Mouse (Mus musculus) gastrocnemius, postnatal 25 days (tissue): Measurements from ENCODE around the gene Ufd1. TPM values are rescaled to one million over a fixed set of nuclear protein-coding genes. Genes with fewer than 3 reads are reported as not detected.
A peak's percentile ranks its signal among the peaks of the same experiment; 100 is the strongest.

Source experiments
- DNase-seq: peaks from one replicate; pipeline ENCODE4 v3.0.0; 2022
- long read RNA-seq, 2 experiments: library from polyadenylated mRNA; stranded (forward); transcript quantifications; one replicate each; pipeline ENCODE4 v2.0.0; 2021
- total RNA-seq, 2 experiments: library from RNA; stranded (reverse); gene quantifications; 1 replicate in 1 of 2; 2 replicates in 1 of 2; pipeline ENCODE4 v1.2.3; 2021

Gene Ufd1
- total RNA-seq = 10 to 100 TPM; 38.9 to 39.8 TPM
- long read RNA-seq, experiment 1, transcript Ufd1-201 (12 exons, 1,996 nt) = major isoform, 56 of 62 reads
- long read RNA-seq, experiment 1, partial matches to known transcripts = 0 of 62 reads
- long read RNA-seq, experiment 1, other reads (novel, unspliced or antisense) = 6 of 62 reads
- long read RNA-seq, experiment 2, transcript Ufd1-201 (12 exons, 1,996 nt) = major isoform, 72 of 83 reads
- long read RNA-seq, experiment 2, partial matches to known transcripts = 0 of 83 reads
- long read RNA-seq, experiment 2, other reads (novel, unspliced or antisense) = 11 of 83 reads

DNA sequence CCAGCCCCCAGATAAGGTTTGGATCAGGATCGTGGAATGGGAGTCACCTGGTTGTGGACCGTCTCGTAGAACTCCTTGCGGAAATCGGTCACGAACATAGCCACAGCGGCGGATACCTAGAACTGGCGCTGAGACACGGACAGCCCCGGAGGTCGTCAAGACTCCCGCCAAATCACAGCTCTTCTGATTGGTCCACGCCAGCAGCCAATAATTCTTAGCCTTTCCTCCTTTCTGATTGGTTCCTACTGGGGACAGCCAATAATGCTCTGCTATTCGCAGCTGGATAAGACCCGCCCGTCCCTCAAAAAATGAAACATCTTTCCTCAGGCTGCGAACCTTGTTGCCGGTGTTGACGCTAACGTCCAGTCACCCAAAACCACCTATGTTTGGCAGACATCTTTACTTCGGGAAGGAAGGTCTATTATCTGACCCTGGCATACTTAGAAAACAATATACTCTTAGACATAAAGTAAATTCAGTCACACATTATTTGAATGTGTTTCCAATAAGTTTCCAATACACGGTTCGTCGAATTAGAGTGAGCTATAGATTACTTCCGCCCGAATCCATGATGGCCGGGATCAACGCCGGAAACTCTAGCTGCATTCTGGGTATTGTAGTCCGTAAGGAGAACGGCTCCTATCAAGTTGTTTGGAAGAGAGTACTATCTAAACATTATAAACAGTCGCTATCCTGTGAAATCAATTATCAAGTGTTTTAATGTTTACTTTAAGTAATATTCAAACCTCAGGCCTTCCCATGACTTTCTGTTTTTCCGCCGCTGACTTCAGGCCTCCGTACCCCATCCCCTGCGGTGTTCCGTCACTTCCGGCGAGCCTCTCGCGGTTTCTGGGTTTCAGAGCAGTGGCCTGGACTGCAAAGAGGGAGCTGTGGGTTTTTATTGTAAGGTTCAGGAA, at the start of gene Ufd1, which contains the start of gene Cdc45:
Gene Ufd1 (plus strand): TSS at position 312 of the 917 bp plus-strand sequence.
Gene Cdc45 (minus strand): TSS at position 520 of the 917 bp plus-strand sequence.
- DNase-seq = peak; percentile 89

DNA sequence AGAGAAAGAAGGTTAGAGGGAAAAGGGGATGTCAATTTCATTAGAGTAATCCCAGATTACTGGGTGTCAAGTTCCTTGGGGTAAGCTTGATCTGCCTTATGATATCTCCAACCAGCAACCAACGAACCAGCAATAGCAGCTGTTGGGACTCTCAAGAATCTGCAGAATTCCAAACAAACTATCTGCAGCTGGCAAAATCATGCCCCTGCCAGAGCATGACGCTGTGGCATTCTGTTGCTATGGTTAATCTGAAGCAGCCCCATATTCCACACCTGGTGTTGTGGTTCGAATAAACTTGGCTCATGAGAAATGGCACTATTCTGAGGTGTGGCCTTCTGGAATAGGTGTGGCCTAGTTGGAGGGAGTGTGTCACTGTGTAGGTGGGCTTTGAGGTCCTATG, 48.6 kb upstream of the Ufd1 start:
- no peak for DNase-seq

DNA sequence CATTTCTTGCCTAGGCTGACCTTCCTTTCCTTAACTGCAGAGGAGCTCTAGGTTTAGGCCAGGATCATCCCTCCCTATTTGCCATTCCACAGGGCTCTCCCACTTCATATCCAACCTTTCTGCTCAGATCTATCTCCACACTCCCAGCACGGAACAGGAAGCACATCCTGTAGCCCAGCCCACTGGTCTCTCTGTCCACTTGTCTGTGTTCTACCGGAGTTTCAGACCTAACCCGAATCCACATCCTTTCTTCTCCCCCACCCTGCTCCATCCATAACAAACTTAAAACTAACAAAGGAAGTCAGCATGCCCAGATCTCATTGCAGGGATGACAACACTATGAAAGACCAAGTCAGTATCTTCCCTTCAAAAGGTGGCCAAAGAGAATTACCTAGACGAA, 45.2 kb upstream of the Ufd1 start:
- no peak for DNase-seq

DNA sequence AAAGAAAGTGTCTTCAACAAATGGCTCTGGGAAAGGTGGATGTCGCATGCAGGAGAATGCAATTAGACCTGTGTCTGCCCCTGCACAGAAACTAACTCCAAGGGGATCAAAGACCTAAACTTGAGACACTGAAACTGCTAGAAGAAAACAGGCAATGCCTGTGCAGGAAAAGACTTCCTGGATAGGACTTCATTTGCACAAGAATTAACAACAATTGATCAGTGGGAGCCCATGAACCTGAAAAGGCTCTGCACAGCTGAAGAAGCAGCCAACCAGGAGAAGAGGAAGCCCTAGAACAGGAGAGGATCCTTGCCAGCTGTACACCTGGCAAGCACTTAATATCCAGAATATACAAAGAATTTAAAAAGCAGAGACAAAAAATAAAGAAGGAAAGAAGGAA, 42.1 kb upstream of the Ufd1 start:
- DNase-seq = no peak

DNA sequence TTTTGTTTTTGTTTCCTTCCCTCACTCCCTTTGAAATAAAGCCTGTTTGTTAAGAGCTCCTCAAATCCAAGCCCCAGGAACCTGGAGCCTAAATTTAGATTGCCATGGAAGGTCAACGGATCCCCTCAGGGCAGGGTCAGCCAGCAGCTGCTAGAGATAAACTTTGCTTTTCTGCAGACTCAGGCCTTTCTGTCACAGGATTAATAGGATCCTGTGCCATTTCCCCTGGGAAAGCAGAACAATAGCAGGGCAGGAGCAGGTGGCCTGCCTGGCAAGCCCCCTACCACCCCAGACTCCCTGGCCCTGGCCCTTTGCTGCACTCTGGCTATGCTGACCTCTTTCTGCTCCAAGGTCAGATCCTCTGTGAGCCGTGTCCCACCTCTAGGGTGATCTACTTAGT, 37.6 kb upstream of the Ufd1 start:
- no peak for DNase-seq

DNA sequence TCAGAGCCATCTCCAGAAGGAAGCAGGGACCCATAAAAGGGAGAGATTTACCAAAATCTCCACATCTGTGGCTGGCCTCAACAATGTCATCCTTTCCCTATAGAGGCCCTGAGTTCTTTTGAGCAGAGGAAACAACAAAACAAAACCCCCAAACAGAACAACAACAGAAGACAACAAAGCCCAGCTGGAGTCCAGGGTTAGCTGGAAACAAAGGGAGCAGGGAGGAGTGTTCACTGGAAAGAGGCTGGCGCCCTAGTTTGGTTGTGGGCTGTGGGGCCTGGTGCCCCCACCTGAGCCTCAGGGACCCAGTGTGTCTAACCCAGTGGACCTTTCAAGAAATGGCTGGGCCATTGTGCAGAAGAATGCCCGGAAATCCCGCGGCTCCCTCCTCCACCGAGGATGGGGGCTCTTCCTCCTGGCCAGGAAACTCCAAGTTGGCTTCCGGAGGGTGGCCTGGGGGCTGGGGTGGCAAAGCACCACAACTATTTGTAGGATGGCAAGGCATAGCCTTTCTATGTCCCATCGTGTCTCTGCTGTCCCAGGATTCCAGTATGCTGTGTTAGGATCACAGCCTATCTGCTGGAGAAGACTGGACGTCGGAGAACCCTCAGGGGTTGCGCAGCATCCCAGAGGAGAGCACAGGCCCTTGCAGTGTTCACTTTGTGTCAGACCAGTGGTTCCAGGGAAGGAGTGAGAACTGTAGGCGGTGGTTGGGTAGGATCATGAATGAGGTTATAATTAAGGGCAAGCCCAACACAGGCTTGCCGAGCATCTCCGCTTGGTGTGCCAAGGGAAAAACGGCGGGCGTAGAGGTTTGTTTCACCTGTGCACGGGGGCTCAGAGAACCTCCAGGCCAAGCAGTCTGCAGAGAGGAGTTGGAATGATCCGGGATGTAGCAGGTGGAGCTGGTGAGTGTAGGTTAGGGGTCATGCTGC, 35.7 kb upstream of the Ufd1 start:
- no peak for DNase-seq

DNA sequence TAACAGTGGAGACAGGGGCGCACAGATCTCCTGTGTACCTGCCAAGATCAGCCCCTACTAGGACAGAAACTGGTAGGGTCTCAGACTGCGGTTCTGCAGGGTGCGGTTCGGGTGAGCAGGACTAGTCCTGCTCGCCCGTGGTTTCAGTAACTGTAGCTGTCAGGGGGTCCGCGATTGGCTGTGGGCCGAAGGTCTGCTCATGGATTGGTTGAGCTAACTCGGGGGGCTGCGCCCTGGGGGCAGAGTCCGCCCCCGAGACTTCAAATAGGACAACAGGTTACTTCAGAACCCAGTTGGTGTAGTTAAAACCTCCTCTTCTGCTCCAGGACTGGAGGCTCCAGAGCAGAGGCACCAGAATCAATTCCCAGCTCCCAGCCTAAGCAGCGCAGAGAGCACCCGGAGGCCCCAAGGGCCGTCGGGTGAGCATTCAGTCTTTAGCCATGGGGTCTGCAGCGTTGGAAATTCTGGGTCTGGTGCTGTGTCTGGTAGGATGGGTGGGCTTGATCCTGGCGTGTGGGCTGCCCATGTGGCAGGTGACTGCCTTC, 35.0 kb upstream of the Ufd1 start, which contains the start of gene Cldn5:
Gene Cldn5 (plus strand): TSS at position 292 of the 545 bp plus-strand sequence.
- peak; percentile 59 for DNase-seq

DNA sequence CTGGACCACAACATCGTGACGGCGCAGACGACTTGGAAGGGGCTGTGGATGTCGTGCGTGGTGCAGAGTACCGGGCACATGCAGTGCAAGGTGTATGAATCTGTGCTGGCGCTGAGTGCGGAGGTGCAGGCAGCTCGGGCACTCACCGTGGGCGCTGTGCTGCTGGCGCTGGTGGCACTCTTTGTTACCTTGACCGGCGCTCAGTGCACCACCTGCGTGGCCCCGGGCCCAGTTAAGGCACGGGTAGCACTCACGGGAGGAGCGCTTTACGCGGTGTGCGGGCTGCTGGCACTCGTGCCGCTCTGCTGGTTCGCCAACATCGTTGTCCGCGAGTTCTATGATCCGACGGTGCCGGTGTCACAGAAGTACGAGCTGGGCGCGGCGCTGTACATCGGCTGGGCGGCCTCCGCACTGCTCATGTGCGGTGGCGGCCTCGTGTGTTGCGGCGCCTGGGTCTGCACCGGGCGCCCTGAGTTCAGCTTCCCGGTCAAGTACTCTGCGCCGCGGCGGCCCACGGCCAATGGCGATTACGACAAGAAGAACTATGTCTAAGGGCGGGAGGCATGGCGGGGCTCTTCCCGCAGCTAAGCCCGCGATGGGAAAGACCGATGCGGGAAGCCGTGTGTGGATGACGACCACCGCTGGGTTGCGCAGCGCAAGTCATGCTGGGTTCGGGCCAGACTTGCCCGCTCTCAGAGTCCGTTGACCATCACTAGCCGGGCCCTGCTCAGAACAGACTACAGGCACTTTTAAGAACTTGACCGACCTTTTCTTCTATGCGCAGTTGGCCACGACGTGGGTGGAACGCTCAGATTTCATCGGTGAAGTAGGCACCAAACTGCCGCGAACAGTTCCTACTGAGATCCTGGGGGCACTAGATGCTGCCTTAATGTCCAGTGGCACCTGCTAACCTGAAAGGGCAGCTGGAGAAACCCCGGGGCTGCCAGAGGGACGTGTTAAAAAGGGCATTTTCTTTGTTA, 34.2 kb upstream of the Ufd1 start:
- no peak for DNase-seq

DNA sequence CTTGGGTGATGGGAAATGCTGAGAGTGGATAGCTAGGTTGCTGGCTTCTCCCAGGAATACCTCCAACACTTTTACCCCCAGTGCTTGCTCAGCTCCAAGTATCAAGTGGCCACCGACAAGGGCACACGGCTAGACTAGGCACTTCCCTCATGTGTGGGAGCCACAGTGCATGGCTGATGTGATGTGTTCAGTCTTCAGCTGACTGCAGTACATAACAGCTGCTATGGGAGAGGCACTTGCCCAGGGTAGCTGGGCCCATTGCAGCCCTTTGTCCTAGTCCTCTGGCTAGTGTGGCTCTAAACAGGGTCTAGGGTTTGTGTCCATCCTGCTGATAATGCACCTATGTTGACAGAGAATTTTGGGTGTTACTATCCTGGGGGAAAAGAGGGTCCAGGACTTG, 33.1 kb upstream of the Ufd1 start:
- DNase-seq = no peak

DNA sequence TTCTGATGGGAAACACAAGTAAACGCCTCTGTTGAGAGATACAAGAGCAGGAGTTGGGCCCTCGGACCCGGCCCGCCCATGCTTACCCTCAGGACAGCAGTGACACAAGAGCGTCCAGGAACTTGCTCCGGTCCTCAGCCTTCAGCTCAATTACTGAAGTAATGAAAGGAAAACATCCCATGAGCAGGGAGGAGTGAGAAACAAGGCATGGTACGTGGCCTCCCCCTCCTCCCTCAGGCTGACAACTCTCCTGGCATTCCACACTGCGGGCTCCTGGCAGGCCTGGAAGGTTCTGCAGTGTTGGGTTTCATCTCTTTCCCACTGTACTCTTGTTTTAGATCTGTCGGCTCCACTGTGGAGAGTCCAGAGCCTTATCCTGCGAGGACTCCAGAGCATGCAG, 29.8 kb upstream of the Ufd1 start:
- no peak for DNase-seq

DNA sequence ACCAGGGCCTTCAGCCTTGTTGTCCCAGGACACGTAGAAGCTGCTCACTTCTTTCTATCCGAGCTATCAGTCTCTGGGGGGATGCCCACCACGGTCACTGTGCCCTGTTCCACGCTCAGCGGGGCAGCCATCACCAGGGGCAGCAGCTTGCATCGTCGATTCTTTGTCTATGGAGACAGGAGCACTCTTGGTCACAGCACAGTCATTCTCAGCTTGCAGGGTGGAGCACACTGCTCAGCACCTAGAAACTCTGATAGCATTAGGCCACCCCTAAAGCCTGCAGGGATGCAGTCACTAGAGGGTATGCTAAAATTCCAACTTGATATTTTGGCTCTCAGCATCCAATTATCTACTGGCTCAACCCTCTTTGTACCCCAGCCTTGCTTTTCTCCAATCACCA, 26.6 kb upstream of the Ufd1 start:
- no peak for DNase-seq

DNA sequence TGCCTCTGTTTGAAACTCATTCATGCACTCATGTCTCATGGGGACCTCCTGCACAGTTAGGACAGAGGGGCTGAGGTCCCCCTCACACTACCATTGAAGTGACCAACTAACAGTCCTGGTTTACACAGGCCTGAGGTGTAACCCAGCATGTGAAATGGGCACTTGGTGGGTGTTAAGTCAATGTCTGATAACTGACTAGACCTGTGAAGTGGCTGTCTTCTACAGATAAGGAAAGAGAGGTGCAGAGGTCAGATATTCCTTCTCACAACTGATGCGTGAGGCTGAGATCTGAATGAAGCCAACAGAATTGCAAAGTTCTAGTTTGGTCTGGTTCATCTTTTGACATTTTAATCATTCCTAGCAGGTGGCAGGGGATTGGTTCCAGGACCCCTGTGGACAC, 26.1 kb upstream of the Ufd1 start:
- DNase-seq = no peak

DNA sequence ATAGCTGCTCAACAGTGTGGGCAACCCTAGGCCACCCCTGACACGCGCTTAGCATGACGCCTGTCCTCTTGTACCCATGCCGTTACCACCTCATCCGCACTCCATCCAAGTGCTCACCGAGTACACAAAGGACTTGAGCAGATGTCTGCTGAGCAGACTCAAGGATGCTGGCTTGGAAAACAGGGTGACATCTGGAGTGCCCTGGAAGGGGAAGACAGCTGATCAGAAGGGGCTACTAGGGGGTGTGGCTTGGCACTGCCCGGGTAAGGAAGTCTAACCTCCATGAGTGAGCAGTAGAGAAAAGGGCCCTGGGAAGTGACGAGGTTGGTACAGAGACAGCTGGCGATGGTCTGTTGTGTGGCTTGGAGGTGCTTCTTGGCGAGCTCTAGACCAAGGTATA, 24.9 kb upstream of the Ufd1 start:
- DNase-seq = no peak

DNA sequence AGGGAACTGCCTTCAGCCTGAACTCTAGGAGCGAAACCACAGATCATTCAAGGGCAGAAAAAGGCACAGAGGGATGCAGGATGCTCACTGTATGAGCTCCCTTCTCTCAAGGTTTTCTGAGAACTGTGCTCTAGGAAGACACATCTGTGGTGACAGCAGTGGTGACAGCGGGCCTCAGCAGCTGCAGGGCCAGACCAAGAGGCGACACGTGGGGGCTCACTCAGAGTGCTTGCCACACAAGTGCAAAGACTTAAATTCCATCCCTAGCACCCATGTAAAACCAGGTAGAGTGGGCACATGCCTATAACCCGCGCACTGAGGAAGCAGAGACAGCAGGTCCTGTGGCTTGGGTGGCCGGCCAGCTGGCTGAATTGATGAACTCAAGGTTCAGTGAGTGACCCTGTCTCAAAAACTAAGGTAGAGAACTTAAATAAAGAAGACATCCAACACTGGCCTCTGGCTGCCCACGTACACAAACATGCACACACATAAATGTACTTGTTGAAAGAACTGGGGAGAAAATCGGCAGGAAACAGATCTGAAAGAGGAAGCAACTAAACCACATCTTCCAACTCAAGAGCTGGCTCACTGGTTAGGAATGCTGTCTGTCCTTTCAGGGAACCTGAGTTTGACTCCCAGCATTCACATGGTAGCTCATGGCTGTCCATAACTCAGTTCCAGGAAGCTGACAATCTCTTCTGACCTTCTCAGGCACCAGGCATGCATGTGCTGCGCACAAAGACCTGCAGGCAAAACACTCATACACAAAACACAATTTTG, 22.8 kb upstream of the Ufd1 start:
- DNase-seq = no peak

DNA sequence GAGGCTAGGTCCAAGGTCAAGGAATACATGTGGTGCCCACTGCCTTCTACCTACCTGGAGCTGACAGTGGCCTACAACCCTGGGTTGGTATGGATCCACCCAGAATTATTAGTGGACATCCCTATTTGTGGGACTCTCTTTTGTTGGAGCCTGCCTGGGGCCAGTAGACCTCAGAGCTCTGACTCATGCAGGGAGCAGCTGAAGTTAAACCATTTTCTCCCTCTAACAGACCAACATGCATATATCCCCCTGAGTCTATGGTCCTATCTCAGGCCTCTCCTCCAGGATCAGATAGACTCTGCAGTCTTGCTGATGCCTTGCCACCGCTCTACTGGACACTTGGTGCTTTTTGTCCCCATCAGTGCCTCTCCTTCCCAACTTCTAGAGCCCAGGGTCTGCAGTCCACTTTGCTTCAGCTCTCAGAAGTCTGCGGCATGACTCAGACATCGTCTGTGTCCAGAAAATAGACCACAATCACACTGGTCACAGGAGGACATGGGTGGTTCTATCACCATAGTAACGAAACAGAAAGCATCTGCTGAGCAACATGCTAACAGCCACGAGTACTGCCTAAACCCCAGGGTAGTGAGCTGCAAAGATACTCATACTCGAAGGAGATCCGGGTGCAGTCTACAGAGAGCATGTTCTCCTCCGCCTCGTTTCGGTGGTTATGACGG, 16.2 kb upstream of the Ufd1 start:
- DNase-seq = no peak

DNA sequence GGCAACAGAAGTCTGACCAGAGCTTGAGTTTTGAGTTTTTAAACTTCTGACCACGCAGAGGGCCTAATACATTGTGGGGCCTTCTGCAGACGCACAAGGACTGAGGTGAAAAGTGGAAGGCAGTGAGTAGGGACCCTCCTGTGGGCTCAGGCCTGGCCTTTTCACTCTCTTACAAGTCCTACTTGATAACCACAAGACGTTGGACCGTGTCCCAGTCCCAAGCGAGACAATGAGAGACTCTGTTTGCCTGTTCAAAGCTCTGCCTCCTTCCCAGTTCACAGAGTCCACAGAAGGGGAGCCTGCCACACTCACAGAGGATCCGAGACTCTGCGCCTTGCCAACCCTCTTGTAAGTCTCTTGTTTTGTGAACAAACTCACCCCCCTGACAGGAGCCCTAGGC, 14.9 kb upstream of the Ufd1 start:
- no peak for DNase-seq

DNA sequence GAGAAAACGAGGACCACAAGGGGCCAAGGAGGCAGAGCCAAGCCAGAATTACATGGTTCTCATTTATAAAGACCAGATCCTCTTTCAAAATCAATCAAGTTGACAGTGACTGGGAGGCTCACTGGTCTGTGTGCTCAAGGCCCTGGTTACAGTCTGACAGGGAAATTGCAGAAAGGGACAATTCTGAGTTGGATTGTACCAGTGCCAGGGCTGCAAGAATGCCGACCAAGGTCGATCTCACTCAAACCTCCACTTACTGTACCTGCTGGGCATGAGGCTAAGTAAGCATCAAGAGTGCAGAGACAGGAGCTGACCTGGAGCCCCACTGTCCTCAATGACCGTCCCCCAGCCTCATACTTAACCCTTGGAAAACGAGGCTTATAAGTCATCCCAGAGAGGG, 13.4 kb upstream of the Ufd1 start:
- DNase-seq = no peak

DNA sequence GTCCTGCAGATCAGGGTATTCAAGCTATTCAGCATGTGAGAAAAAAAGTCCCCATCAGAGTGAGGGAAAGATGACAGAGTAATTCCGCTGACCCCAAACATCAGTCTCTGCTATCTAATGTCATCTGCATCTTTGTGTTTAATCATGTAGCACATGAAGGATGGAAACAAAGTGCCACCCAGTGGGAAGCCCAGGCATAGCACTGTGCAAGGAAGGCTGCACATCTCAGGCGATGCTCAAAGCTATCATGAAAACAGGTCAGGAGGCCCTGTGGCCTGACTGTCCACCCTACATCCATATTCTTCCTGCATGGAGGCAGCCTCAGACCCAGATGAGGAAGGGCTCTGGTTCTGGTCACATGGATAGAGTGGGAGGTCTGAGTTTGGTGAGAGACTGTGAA, 12.7 kb upstream of the Ufd1 start:
- peak; percentile 23 for DNase-seq

DNA sequence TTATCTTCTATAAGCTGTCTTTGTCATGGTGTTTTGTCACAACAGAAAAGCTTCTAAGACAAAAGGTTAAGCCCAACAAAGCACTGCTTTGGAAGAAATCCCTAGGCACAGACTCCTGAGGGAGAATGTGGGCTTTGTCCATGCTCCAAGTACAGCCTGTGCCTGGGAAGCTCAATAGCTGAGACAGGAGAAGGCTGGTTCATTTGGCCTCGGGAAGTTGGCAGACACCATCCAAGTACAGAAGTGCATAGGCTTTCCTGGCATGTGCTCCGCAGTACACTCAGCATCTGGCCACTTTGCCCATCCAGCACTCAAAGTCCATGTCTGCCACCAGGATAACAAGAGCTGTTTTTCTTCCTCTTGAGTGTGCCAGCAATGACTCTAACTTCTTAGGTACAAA, 5.8 kb upstream of the Ufd1 start:
- no peak for DNase-seq
